Mouse (Mus musculus) left cerebral cortex, postnatal 14 days (tissue): ENCODE results near the gene A630001G21Rik. TPM values are rescaled to one million over a fixed set of nuclear protein-coding genes. Genes with fewer than 3 reads are reported as not detected.

Experiments used
- DNase-seq, 2 experiments: peaks; one replicate each; pipeline ENCODE4 v3.0.0; 2021 to 2022; ENCODE audit warnings: low spot score in 2 of 2, mixed read lengths in 1 of 2
- intact Hi-C: fragments of 180-260 bp; cut with DNase I; formaldehyde crosslinking; loops from one replicate; pipeline ENCODE4 v1.15.1; 2025
- microRNA-seq, 2 experiments: library from miRNA; unstranded; fragments of <30 nt; microRNA quantifications; one replicate each; pipeline ENCODE4 v1.2.0; 2022
- total RNA-seq, 2 experiments: library from RNA; stranded (reverse); gene quantifications; 2 replicates each; pipeline ENCODE4 v1.2.3; 2021

A630001G21Rik gene
- total RNA-seq, 2 experiments from 2014 or later, result 0.61 to 0.83 TPM

DNA sequence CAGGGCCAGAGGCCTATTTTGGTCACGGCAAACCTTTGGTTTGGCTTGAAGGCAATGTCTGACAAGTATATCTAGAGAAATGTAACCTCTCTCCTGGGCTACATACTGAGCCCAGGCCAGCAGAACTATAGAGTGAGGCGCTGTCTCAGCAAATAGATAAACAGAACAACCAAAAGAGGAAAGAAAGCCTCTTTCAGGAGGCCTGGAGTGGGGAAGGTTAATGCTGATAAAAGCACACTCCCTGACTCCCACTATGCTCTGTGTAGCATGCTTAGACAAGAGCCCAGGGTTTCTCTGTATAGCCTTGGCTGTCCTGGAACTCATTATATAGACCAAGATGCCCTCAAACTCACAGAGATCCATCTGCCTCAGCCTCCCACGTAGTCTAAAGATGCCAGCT, 85.2 kb downstream of the A630001G21Rik start:
- intact Hi-C loops, result no loop called here
- no peak for DNase-seq

DNA sequence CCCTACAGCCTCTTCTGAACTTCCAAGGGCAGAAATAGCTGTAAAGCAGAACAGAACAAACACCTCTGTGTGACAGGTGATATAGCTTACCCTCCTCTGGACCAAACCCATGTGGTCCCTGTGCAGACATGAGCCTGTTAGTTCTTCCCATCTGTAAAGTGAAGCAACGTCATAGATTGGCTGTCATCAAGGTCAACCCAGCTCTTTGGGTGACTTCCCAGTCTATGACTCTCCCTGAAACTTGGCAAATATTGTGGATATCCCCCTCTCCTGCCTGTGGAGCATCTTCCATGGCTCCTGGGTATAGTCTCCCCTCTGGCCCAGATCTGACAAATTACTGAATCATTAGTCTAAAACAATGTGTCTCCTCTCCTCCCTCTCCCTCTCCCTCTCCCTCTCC, 86.2 kb downstream of the A630001G21Rik start:
- DNase-seq, result no peak
- intact Hi-C loops, result no loop called here

DNA sequence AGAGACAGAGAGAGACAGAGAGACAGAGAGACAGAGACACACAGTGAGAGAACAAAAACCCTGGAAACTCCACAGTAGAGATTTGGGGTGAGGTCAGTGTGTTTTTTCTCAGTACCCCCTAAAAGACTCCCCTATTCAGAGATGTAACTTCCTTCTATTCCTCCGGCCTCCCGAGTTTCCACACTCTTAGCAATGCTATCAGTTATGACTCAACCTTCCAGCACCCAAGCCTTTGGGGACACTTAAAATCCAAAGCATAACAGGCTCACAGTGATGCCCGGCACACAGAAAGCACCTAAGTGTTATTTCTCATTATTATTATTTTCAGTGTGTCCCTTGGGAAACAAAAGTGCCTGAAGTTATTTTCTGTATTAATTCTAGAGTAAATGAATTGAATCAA, 87.9 kb downstream of the A630001G21Rik start:
- intact Hi-C loops, result no loop called here
- DNase-seq, result no peak

DNA sequence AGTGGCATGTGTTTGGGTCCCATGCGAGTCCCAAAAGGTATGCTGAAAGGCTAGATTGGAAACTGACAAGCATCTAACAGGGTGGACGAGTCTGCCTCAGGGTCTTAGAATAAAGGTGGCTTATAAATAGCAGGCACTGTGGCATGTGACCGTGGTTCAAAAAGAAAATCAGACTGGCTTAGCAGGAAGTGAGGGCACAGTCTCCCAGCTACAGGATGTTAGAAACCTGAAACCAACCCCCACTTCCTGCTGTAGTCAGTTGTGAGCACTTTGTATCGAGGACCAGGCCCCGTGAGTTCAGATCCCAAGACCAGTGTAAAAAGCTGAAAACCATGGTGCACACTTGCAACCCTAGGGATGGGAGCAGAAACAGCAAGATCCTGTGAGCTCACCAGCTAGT, 91.1 kb downstream of the A630001G21Rik start:
- no peak for DNase-seq
- intact Hi-C loops, result no loop called here

DNA sequence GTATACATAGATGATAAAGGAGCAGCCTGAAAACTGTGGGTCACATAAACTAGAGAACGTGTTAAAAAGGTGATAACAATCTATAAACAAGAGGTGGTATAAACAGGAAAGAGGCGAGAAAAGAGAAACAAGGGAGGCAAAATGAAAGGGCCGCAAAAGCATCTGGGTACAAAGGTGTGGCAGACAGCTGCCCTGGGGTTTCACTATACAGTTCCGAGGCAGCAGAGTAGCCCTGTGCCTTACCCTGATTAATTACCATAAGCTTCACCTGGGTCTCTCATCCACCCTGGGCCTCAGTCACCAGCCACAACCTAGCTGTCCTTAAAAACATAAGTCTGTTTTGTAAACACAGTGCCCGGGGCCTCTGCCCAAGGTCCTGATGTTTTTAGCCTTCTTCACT, 91.8 kb downstream of the A630001G21Rik start:
- DNase-seq, result no peak
- intact Hi-C loops, result no loop called here

DNA sequence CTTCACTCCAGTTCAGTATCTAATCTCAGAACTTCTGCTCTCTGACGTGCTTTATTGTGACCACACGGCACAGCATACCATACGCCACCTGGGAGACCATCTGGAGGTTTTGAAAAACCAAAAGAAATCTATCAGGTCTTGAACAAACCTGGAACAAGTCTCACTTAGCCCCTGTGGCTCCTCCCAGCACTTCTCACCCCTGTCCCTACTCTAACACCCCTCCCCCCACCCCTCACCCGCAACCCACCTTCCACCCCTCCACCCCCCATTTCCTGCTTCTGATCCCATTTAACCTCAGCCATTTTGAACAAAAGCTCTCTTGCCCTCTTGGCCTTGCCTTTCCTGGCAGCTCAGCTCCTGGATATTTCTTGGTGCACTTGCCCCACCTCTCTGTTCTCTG, 98.2 kb downstream of the A630001G21Rik start:
- intact Hi-C loops, result no loop called here
- DNase-seq, result no peak

Small RNA genes within 50 kb of the gene (microRNA-seq; reads per million reads assigned to microRNA genes)
- gene Gm25472 (0 reads per million in 2 experiments), gene Mir8096 (0 reads per million in 2 experiments)

Other genes with a start within 250 kb of the A630001G21Rik start
- not detected for gene G530012D18Rik, start 203.0 kb downstream of the A630001G21Rik start, total RNA-seq
- gene Sp110, start 179.8 kb downstream of the A630001G21Rik start, total RNA-seq, result under 1 TPM; 0.64 to 0.66 TPM
- gene Sp140, start 178.3 kb downstream of the A630001G21Rik start, total RNA-seq, result under 1 TPM; 0.32 to 0.97 TPM
- gene Sp100, start 128.7 kb downstream of the A630001G21Rik start, total RNA-seq, result under 1 TPM; 0.38 to 0.62 TPM
- 100 to 1,000 TPM; 133 to 143 TPM for gene Cab39, start 14.8 kb upstream of the A630001G21Rik start, total RNA-seq
- 100 to 1,000 TPM; 521 to 559 TPM for gene Itm2c, start 115.6 kb upstream of the A630001G21Rik start, total RNA-seq
- gene 4933407L21Rik, start 149.8 kb upstream of the A630001G21Rik start, total RNA-seq, result 1 to 10 TPM; 7.8 to 9.6 TPM
- gene Gpr55, start 182.4 kb upstream of the A630001G21Rik start, total RNA-seq, result under 1 TPM; 0.11 TPM
- gene Spata3, start 238.2 kb upstream of the A630001G21Rik start, total RNA-seq, result under 1 TPM; 0.46 to 0.47 TPM